Mouse (Mus musculus) testis, adult 2 months (tissue): ENCODE data around the gene Spi1. TPM values are rescaled to one million over a fixed set of nuclear protein-coding genes. Genes with fewer than 3 reads are reported as not detected.
"Not testable (repeated sequence)": the region's sequence is repeated elsewhere in the genome, so short reads cannot be mapped to it uniquely, and the experiment has no call there.

ENCODE experiments used
- H3K27ac ChIP-seq: fragments of 200-500 bp; 2 replicates; pipeline ENCODE4 v1.5.1; 2012; ENCODE audit warnings: low read depth, low read length; ENCODE audit not compliant: control insufficient read depth, insufficient read depth
- H3K27me3 ChIP-seq: fragments of 200-500 bp; 2 replicates; pipeline ENCODE4 v1.6.1; 2012; ENCODE audit warnings: mild to moderate bottlenecking, low read length, moderate library complexity; ENCODE audit not compliant: control insufficient read depth, insufficient read depth
- H3K36me3 ChIP-seq: fragments of 200-500 bp; 2 replicates; pipeline ENCODE4 v1.6.1; 2012; ENCODE audit warnings: mild to moderate bottlenecking, low read length; ENCODE audit not compliant: control insufficient read depth, insufficient read depth
- H3K4me1 ChIP-seq: fragments of 200-500 bp; 2 replicates; pipeline ENCODE4 v1.6.1; 2012; ENCODE audit warnings: low read length; ENCODE audit not compliant: control insufficient read depth, insufficient read depth
- H3K4me3 ChIP-seq: fragments of 200-500 bp; 2 replicates; pipeline ENCODE4 v1.5.1; 2012; ENCODE audit warnings: low read depth, mild to moderate bottlenecking, low read length, moderate library complexity, mixed read lengths; ENCODE audit not compliant: control insufficient read depth
- CTCF ChIP-seq: fragments of 200-500 bp; IDR thresholded peaks from 2 replicates; pipeline ENCODE4 v1.5.1; 2012; ENCODE audit warnings: low read depth, mild to moderate bottlenecking, inconsistent platforms, low read length, moderate library complexity; ENCODE audit not compliant: control insufficient read depth, insufficient read depth, insufficient replicate concordance
- POLR2A ChIP-seq: fragments of 200-500 bp; IDR thresholded peaks from 2 replicates; pipeline ENCODE4 v1.6.1; 2012; ENCODE audit warnings: low read depth, mild to moderate bottlenecking, inconsistent platforms, low read length, moderate library complexity; ENCODE audit not compliant: control insufficient read depth
- polyA plus RNA-seq: library from polyadenylated mRNA; depleted of rRNA; stranded (reverse); fragments of >200 nt; gene quantifications from 2 replicates; pipeline ENCODE4 v1.2.3, GENCODE M21; 2012

Gene Spi1
- polyA plus RNA-seq, 1 experiment: 2.5 TPM

- Histone ChIP-seq H3K4me3 (no peak overlapping the region), H3K36me3 (no peaks in the 10 kb centered on the region), H3K27me3 (no peaks in the 10 kb centered on the region), H3K4me1 (no peaks in the 10 kb centered on the region), H3K27ac (no peak overlapping the region)
- TF ChIP-seq CTCF (no peak), POLR2A (no peak)
Observed at GRCm38 (mm10) chr2:91108156-91108555, 26.0 kb downstream of the Spi1 start.

DNA sequence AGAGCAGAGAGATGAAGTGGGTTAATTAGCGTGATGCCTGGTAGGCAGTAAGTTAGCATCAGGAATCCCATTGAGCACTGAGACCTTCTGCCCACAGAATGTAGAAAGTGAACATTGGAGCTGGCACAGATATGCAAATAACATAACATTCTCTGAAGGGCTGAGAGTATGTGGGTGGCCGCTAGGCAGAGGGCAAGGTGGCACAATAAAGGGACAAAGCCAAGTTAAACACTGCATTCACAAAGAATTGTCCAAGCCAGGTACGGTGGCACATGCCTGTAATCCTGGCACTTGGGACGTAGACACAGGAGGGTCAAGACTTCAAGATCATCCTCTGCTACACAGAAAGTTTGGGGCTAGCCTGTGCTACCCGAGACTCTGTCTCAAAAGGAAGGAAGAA is 27.1 kb downstream of the Spi1 start:
- no peak for TF ChIP-seq POLR2A
- TF ChIP-seq CTCF: no peak
- no peak overlapping the region for H3K27ac ChIP-seq

GRCm38 (mm10) chr2:91109807-91110385 is 27.7 kb downstream of the Spi1 start:
- no peaks in the 10 kb centered on the region for H3K27me3 ChIP-seq
- H3K36me3 ChIP-seq: no peaks in the 10 kb centered on the region
- TF ChIP-seq POLR2A: no peak
- no peak for TF ChIP-seq CTCF
- no peak overlapping the region for H3K27ac ChIP-seq
- H3K4me3 ChIP-seq: no peak overlapping the region
- peaks cover 1% of the 10 kb centered on the region for H3K4me1 ChIP-seq

More for the DNA sequence above, 27.1 kb downstream of the Spi1 start:
- no peaks in the 10 kb centered on the region for H3K36me3 ChIP-seq
- no peaks in the 10 kb centered on the region for H3K4me1 ChIP-seq
- no peaks in the 10 kb centered on the region for H3K27me3 ChIP-seq
- H3K4me3 ChIP-seq: no peak overlapping the region

GRCm38 (mm10) chr2:91110429-91110828 is 28.2 kb downstream of the Spi1 start:
- Histone ChIP-seq H3K4me1 (peaks cover 5% of the 10 kb centered on the region), H3K27ac (no peak overlapping the region), H3K4me3 (no peak overlapping the region), H3K27me3 (no peaks in the 10 kb centered on the region), H3K36me3 (no peaks in the 10 kb centered on the region)
- TF ChIP-seq POLR2A (no peak), CTCF (no peak)

GRCm38 (mm10) chr2:91111832-91112231 is 29.6 kb downstream of the Spi1 start:
- not testable (repeated sequence) for H3K27me3 ChIP-seq, H3K27ac ChIP-seq, H3K36me3 ChIP-seq, H3K4me3 ChIP-seq, H3K4me1 ChIP-seq

DNA sequence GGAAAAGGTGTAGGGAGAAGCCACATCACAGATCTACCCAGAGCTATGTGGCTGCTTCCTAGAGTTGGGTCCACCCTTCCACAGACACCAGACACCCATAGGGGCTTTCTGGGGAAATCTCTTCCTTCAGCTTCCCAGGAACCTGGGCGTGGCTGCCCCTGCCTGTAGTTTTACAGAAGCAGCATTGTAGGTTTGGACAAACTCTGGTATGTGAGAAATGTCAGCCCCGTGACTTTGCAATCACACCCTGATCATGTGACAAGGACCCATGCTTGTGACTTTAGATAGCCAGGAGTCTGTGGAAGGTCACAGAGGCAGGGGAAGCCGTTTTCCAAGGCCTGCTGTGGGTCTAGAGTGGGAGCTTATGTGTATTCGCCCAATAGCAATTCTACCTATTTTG is 30.3 kb downstream of the Spi1 start:
- no peak for TF ChIP-seq CTCF
- TF ChIP-seq POLR2A: no peak
- Histone ChIP-seq H3K27ac (no peak overlapping the region), H3K36me3 (no peaks in the 10 kb centered on the region), H3K4me1 (peaks cover 5% of the 10 kb centered on the region), H3K4me3 (no peak overlapping the region), H3K27me3 (no peaks in the 10 kb centered on the region)

- H3K4me1 ChIP-seq: peaks cover 5% of the 10 kb centered on the region
- TF ChIP-seq CTCF (no peak), POLR2A (no peak)
- H3K36me3 ChIP-seq: no peaks in the 10 kb centered on the region
- no peak overlapping the region for H3K4me3 ChIP-seq
- H3K27ac ChIP-seq: no peak overlapping the region
- H3K27me3 ChIP-seq: no peaks in the 10 kb centered on the region
Observed at GRCm38 (mm10) chr2:91113334-91113733, 31.1 kb downstream of the Spi1 start.

DNA sequence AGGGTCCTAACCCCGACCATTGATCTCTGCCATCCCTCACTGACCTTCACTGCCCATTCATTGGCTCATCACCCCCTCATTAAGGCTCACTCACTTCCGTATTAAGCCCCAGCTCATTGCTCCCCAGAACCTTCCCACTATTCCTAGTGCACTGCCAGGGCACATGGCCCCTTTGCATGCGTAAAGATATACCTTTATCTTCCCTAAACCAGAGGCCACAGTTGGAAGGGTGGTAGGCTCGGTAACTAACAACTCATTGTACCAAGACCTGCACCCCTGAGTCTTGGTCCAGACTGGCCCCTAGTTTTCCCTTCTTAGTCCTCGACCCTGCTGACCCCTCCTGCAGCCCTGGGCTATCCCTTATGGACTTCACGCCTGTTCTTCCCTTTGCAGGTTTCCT is 31.7 kb downstream of the Spi1 start:
- Histone ChIP-seq H3K27ac (no peak overlapping the region), H3K4me1 (peaks cover 5% of the 10 kb centered on the region), H3K4me3 (no peak overlapping the region), H3K27me3 (no peaks in the 10 kb centered on the region), H3K36me3 (no peaks in the 10 kb centered on the region)
- TF ChIP-seq CTCF (no peak), POLR2A (no peak)
